Mouse (Mus musculus) myocyte (in vitro differentiated cells): ENCODE results near the gene Zfp655. TPM values are rescaled to one million over a fixed set of nuclear protein-coding genes. Genes with fewer than 3 reads are reported as not detected.
A peak's percentile ranks its signal among the peaks of the same experiment; 100 is the strongest.

Source experiments
- H3K27me3 ChIP-seq: one replicate; pipeline ENCODE4 v1.6.1; 2011; ENCODE audit not compliant: control insufficient read depth, insufficient read depth, insufficient read length
- H3K36me3 ChIP-seq: one replicate; pipeline ENCODE4 v1.6.1; 2011; ENCODE audit not compliant: control insufficient read depth, insufficient read depth
- H3K4me2 ChIP-seq: one replicate; pipeline ENCODE4 v1.6.1; 2011; ENCODE audit warnings: low read depth, control low read depth
- H3K4me3 ChIP-seq: one replicate; pipeline ENCODE4 v1.5.1; 2011; ENCODE audit warnings: mild to moderate bottlenecking, control low read depth, moderate library complexity
- H3K79me2 ChIP-seq: one replicate; pipeline ENCODE4 v1.6.1; 2011; ENCODE audit not compliant: control insufficient read depth, insufficient read depth
- H3ac ChIP-seq: one replicate; pipeline ENCODE4 v1.6.1; 2011; ENCODE audit not compliant: control insufficient read depth, insufficient read length
- CEBPB ChIP-seq: IDR thresholded peaks from 2 replicates; pipeline ENCODE4 v1.6.1; 2011; ENCODE audit warnings: mild to moderate bottlenecking, moderate library complexity; ENCODE audit not compliant: poor library complexity, insufficient read depth, severe bottlenecking
- E2F4 ChIP-seq: IDR thresholded peaks from one replicate; pipeline ENCODE4 v1.6.1; 2011; ENCODE audit warnings: mild to moderate bottlenecking, control low read depth, moderate library complexity; ENCODE audit not compliant: insufficient read depth
- MAX ChIP-seq: IDR thresholded peaks from one replicate; pipeline ENCODE4 v1.6.1; 2011; ENCODE audit warnings: low read depth, mild to moderate bottlenecking, control low read depth
- MYOD1 ChIP-seq, 3 experiments: IDR thresholded peaks; one replicate each; pipeline ENCODE4 v1.6.1; 2011; ENCODE audit warnings: control low read depth in 2 of 3, low read depth in 2 of 3, mild to moderate bottlenecking in 2 of 3, moderate library complexity in 1 of 3; ENCODE audit not compliant: insufficient read length in 2 of 3, control insufficient read depth in 1 of 3
- MYOG ChIP-seq, 3 experiments: IDR thresholded peaks; one replicate each; pipeline ENCODE4 v1.6.1; 2011; ENCODE audit warnings: control low read depth in 2 of 3, low read depth in 2 of 3, mild to moderate bottlenecking in 2 of 3; ENCODE audit not compliant: insufficient read length in 2 of 3, control insufficient read depth in 1 of 3, insufficient read depth in 1 of 3
- POLR2A ChIP-seq: IDR thresholded peaks from one replicate; pipeline ENCODE4 v1.6.1; 2011; ENCODE audit warnings: low read depth, mild to moderate bottlenecking, control low read depth, moderate library complexity; ENCODE audit not compliant: insufficient read length
- POLR2AphosphoS2 ChIP-seq: IDR thresholded peaks from one replicate; pipeline ENCODE4 v1.6.1; 2011; ENCODE audit warnings: low read depth, control low read depth; ENCODE audit not compliant: insufficient read length
- REST ChIP-seq: IDR thresholded peaks from one replicate; pipeline ENCODE4 v1.6.1; 2011; ENCODE audit warnings: mild to moderate bottlenecking, control low read depth, moderate library complexity; ENCODE audit not compliant: insufficient read depth, insufficient read length
- SRF ChIP-seq: IDR thresholded peaks from one replicate; pipeline ENCODE4 v1.6.1; 2011; ENCODE audit warnings: low read depth; ENCODE audit not compliant: control insufficient read depth, insufficient read length
- TCF12 ChIP-seq: IDR thresholded peaks from one replicate; pipeline ENCODE4 v1.6.1; 2011; ENCODE audit warnings: mild to moderate bottlenecking, control low read depth; ENCODE audit not compliant: poor library complexity, insufficient read depth, severe bottlenecking
- TCF3 ChIP-seq: IDR thresholded peaks from one replicate; pipeline ENCODE4 v1.6.1; 2011; ENCODE audit warnings: low read depth, control low read depth; ENCODE audit not compliant: insufficient read length
- USF1 ChIP-seq: IDR thresholded peaks from one replicate; pipeline ENCODE4 v1.6.1; 2011; ENCODE audit warnings: low read depth, mild to moderate bottlenecking, control low read depth, moderate library complexity
- polyA plus RNA-seq: library from polyadenylated mRNA; unstranded; fragments of >200 nt; fragmentation: generic; extraction: Trizol; gene quantifications from one replicate; pipeline ENCODE4 v1.2.1, GENCODE M21; 2012; ENCODE audit warnings: missing spikeins

The Zfp655 gene
- polyA plus RNA-seq, 1 experiment, result 11.5 TPM

DNA sequence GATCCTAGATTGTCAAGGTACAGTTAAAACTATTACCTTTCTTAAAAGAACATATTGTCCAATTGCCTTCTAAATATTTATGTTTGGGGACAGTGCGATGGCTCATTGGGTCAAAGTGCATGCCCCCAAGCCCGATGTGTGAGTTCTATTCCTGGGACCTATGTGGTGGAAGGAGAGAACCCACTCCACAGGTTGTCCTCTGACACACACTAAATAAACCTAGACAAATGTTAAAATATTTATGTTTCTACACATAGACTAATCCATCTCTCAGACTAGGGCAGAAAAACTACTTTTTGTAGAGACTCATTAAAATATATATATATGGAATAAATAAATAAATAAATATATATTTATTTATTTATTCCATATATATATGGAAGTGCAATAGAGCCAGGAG lies 48.4 kb downstream of the Zfp655 start:
- Histone ChIP-seq H3K36me3 (peaks cover 6% of the 10 kb centered on the region), H3K4me3 (peak overlapping the region; percentile 67), H3K27me3 (no peaks in the 10 kb centered on the region), H3K79me2 (peaks cover 28% of the 10 kb centered on the region), H3K4me2 (no peak overlapping the region), H3ac (peak overlapping the region; percentile 49)
- TF ChIP-seq TCF12 (no peak), CEBPB (no peak), POLR2AphosphoS2 (no peak), TCF3 (no peak), MAX (no peak), REST (no peak), MYOD1 (IDR thresholded peaks at IDR 0.05; ENCODE audit: control insufficient read depth in 1 of 3, insufficient read length in 2 of 3, low read depth in 2 of 3) (no peak), MYOG (IDR thresholded peaks at IDR 0.05; ENCODE audit: control insufficient read depth in 1 of 3, insufficient read depth in 1 of 3, insufficient read length in 2 of 3, low read depth in 2 of 3) (no peak), E2F4 (no peak), USF1 (no peak), SRF (no peak), POLR2A (no peak)

DNA sequence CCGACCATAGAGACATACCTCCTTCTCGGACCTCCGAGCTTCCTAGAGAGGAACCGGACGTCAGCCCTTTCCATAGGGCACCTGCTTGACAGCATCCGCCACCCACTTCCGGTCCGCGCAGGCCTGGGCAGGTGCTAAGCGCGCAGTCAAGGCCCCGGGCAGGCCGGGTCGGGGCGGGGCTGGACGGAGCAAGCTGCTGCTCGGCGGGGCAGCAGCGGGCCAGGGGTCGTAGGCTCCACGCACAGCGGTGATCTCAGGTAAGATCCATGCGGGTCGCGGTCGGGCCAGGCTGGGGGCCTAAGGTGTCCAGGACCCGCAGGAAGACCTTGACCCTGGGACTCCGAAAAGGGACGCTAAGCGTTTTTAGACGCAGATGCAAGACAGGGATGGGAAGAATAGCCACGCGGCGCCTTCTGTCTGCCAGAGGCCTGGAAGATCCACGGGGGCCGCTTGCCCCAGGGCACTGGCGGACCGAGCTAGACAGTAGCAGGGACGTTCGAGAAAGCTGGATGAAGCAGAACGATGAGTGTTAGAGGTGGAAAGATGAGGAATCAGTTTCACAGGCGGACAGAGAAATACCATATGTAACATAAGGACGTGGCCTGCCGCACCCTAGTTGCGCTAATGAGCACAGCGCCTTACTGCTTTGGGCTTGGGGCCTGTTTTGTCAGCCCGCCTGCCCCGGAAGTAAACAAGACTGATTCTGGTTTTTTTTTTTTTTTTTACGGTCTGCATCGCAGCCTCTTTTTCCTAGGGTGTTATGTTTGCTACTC lies 49.0 kb downstream of the Zfp655 start, which contains the start of gene Zscan25:
Gene Zscan25, plus strand, starts transcription at position 130 of the 773 bp plus-strand sequence.
- Histone ChIP-seq H3ac (peak within 1 kb of the TSS; percentile 49), H3K79me2 (peaks cover 28% of the 10 kb centered on the region), H3K36me3 (peaks cover 6% of the 10 kb centered on the region), H3K4me3 (peak within 1 kb of the TSS; percentile 67), H3K27me3 (no peaks in the 10 kb centered on the region), H3K4me2 (peak within 1 kb of the TSS; percentile 100)
- TF ChIP-seq MYOD1 (IDR thresholded peaks at IDR 0.05; ENCODE audit: control insufficient read depth in 1 of 3, insufficient read length in 2 of 3, low read depth in 2 of 3) (peak in 2 of 3 experiments; percentile 79 to 82), REST (no peak), POLR2A (peak; percentile 85), USF1 (no peak), POLR2AphosphoS2 (peak; percentile 93), E2F4 (no peak), CEBPB (no peak), TCF3 (peak; percentile 13), MYOG (IDR thresholded peaks at IDR 0.05; ENCODE audit: control insufficient read depth in 1 of 3, insufficient read depth in 1 of 3, insufficient read length in 2 of 3, low read depth in 2 of 3) (peak; percentile 7 to 85 (median 85))

DNA sequence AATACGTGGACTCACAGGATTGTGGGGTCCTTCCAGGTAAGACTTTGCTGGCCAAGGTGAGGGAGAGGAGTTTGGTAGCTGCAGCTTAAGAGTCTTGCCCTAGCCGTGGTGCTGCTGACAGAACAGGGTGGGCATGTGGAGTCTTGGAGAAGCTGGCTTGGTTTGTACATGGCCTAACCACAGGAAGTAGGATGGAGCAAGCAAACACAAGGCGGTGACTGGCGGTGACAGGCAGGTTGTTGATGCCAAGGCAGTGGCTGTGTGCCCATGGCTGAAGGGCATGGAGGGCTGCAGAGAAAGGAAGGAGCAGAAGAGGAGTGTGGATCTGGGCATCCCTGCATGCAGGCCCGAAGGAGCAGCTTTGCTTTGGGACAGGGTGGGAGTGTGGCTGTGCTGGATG lies 56.9 kb downstream of the Zfp655 start:
- no peaks in the 10 kb centered on the region for H3K27me3 ChIP-seq
- H3K4me2 ChIP-seq, result no peak overlapping the region
- H3K4me3 ChIP-seq, result no peak overlapping the region
- no peak for TF ChIP-seq MYOG (IDR thresholded peaks at IDR 0.05; ENCODE audit: control insufficient read depth in 1 of 3, insufficient read depth in 1 of 3, insufficient read length in 2 of 3, low read depth in 2 of 3)
- peak; percentile 23 for TF ChIP-seq POLR2AphosphoS2
- H3K36me3 ChIP-seq, result peaks cover 25% of the 10 kb centered on the region
- H3K79me2 ChIP-seq, result no peaks in the 10 kb centered on the region
- no peak overlapping the region for H3ac ChIP-seq

GRCm38 (mm10) chr5:145290697-145291096 lies 59.2 kb downstream of the Zfp655 start:
- TF ChIP-seq MAX, result no peak
- no peak for TF ChIP-seq SRF
- TF ChIP-seq REST, result no peak
- no peak for TF ChIP-seq TCF12
- TF ChIP-seq MYOG (IDR thresholded peaks at IDR 0.05; ENCODE audit: control insufficient read depth in 1 of 3, insufficient read depth in 1 of 3, insufficient read length in 2 of 3, low read depth in 2 of 3), result no peak
- TF ChIP-seq E2F4, result no peak
- no peak for TF ChIP-seq CEBPB
- TF ChIP-seq MYOD1 (IDR thresholded peaks at IDR 0.05; ENCODE audit: control insufficient read depth in 1 of 3, insufficient read length in 2 of 3, low read depth in 2 of 3), result no peak
- TF ChIP-seq USF1, result no peak
- no peak for TF ChIP-seq POLR2AphosphoS2
- no peak for TF ChIP-seq POLR2A
- H3K4me2 ChIP-seq, result no peak overlapping the region
- peaks cover 23% of the 10 kb centered on the region for H3K36me3 ChIP-seq
- no peak overlapping the region for H3K4me3 ChIP-seq
- no peak overlapping the region for H3ac ChIP-seq
- H3K79me2 ChIP-seq, result no peaks in the 10 kb centered on the region
- H3K27me3 ChIP-seq, result no peaks in the 10 kb centered on the region

- Histone ChIP-seq H3K27me3 (no peaks in the 10 kb centered on the region), H3K4me3 (no peak overlapping the region), H3ac (no peak overlapping the region), H3K79me2 (no peaks in the 10 kb centered on the region), H3K4me2 (no peak overlapping the region), H3K36me3 (peaks cover 22% of the 10 kb centered on the region)
- no peak for TF ChIP-seq TCF12
- TF ChIP-seq SRF, result no peak
Observed at GRCm38 (mm10) chr5:145292398-145292797, 60.9 kb downstream of the Zfp655 start.

Other genes starting within 250 kb of the Zfp655 start
- not detected for gene Gm4871, start 199.0 kb upstream of the Zfp655 start, polyA plus RNA-seq
- gene 1700018F24Rik, start 188.7 kb upstream of the Zfp655 start, polyA plus RNA-seq, result not detected
- 67.2 TPM for gene Arpc1a, start 147.9 kb upstream of the Zfp655 start, polyA plus RNA-seq
- gene Kpna7, start 147.7 kb upstream of the Zfp655 start, polyA plus RNA-seq, result not detected
- 482 TPM for gene Arpc1b, start 117.5 kb upstream of the Zfp655 start, polyA plus RNA-seq
- gene Pdap1, start 91.5 kb upstream of the Zfp655 start, polyA plus RNA-seq, result 98.9 TPM
- gene Bud31, start 91.4 kb upstream of the Zfp655 start, polyA plus RNA-seq, result 130 TPM
- gene Ptcd1, start 64.6 kb upstream of the Zfp655 start, polyA plus RNA-seq, result 16.6 TPM
- 31.3 TPM for gene Cpsf4, start 64.5 kb upstream of the Zfp655 start, polyA plus RNA-seq
- gene Atp5j2, start 39.7 kb upstream of the Zfp655 start, polyA plus RNA-seq, result 683 TPM
- 5.8 TPM for gene Zkscan14, start 29.8 kb upstream of the Zfp655 start, polyA plus RNA-seq
- gene Zkscan5, start 27.2 kb upstream of the Zfp655 start, polyA plus RNA-seq, result 5.9 TPM
- gene Zscan25, start 48.8 kb downstream of the Zfp655 start, polyA plus RNA-seq, result 10.0 TPM
- not detected for gene Cyp3a57, start 113.6 kb downstream of the Zfp655 start, polyA plus RNA-seq
- not detected for gene Cyp3a16, start 238.0 kb downstream of the Zfp655 start, polyA plus RNA-seq